Mouse (Mus musculus): ENCODE data around the gene Rab33b. TPM values are rescaled to one million over a fixed set of nuclear protein-coding genes. Genes with fewer than 3 reads are reported as not detected.
A peak's percentile ranks its signal among the peaks of the same experiment; 100 is the strongest.

Rab33b gene
- polyA plus RNA-seq, 1 experiment from 2014 or later: 4.4 TPM

DNA sequence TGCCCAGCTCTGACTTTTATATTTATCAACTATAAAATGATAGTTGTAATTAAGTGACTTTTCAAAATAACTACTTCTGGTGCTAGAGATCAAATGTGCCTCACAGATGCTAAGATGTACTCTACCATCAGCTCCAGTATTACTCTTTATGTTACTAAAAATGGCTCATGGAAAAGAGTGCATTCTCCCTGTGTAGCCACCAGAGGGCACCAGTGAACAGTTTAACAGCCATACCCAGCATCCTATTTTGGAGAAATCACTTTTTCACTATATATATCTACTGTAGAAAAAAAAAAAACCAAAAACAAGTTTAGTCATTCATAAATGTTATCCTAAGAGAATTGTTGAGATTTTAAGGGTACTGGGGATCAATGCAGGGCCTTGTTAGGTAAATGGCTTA, 2.7 kb upstream of the Rab33b start:
- ATAC-seq: no peak
- DNase-seq: peak; percentile 71
- no peaks in the 10 kb centered on the region for H3K36me3 ChIP-seq (replicated peaks; ENCODE audit: insufficient read depth, low read length)
- H3K9me3 ChIP-seq (ENCODE audit: low read length): no peaks in the 10 kb centered on the region
- no peak for TF ChIP-seq EP300 (IDR thresholded peaks at IDR 0.05; ENCODE audit: low read depth)
- peak; percentile 87 for TF ChIP-seq CTCF (IDR thresholded peaks at IDR 0.05; ENCODE audit: low read depth)
- no peak overlapping the region for H3K9ac ChIP-seq (replicated peaks)
- H3K27ac ChIP-seq (ENCODE audit: low read depth): no peak overlapping the region
- H3K27me3 ChIP-seq (ENCODE audit: insufficient read depth, low read length): no peaks in the 10 kb centered on the region
- peaks cover 26% of the 10 kb centered on the region for H3K4me1 ChIP-seq (ENCODE audit: insufficient read depth)
- H3K4me3 ChIP-seq (ENCODE audit: low read depth, low read length): no peak overlapping the region
- H3K4me2 ChIP-seq (ENCODE audit: low read depth, low read length): no peak overlapping the region

- Histone ChIP-seq H3K4me1 (ENCODE audit: insufficient read depth) (peaks cover 26% of the 10 kb centered on the region), H3K4me2 (ENCODE audit: low read depth, low read length) (no peak overlapping the region), H3K27me3 (ENCODE audit: insufficient read depth, low read length) (no peaks in the 10 kb centered on the region), H3K27ac (ENCODE audit: low read depth) (no peak overlapping the region), H3K9ac (replicated peaks) (no peak overlapping the region), H3K4me3 (ENCODE audit: low read depth, low read length) (no peak overlapping the region), H3K36me3 (replicated peaks; ENCODE audit: insufficient read depth, low read length) (no peaks in the 10 kb centered on the region), H3K9me3 (ENCODE audit: low read length) (no peaks in the 10 kb centered on the region)
- ATAC-seq (no peak), DNase-seq (no peak)
- 40% methylated on average over 3 of the region's 3 CpGs for WGBS (ENCODE audit: insufficient replicate concordance)
- TF ChIP-seq CTCF (IDR thresholded peaks at IDR 0.05; ENCODE audit: low read depth) (no peak), EP300 (IDR thresholded peaks at IDR 0.05; ENCODE audit: low read depth) (no peak)
Observed at GRCm38 (mm10) chr3:51481881-51482280, 1.8 kb upstream of the Rab33b start.

DNA sequence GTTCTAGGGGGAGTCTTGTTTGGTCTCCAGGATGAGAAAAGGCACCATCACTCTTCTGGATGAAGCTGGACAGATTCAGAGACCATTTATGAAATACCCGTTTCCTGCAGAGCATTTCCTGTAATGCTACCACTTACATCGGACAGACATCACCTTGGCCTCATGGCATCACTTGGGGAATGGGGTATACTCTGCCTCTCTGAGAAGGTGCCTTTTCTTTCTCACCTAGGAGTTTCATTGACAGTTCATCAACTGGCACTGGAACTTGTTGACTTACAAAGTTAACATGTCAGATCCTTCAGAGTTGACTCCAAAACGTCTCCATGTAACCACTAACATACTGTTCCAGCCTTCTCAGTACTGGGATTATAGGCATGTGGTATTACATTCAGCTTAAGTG, 939 bp upstream of the Rab33b start:
- WGBS (ENCODE audit: insufficient replicate concordance): 46% methylated on average over 3 of the region's 3 CpGs
- H3K36me3 ChIP-seq (replicated peaks; ENCODE audit: insufficient read depth, low read length): no peaks in the 10 kb centered on the region
- peaks cover 26% of the 10 kb centered on the region for H3K4me1 ChIP-seq (ENCODE audit: insufficient read depth)
- H3K27ac ChIP-seq (ENCODE audit: low read depth): peak overlapping the region; percentile 96; the same call in 1 of the 2 replicates
- no peak overlapping the region; the same call in 1 of the 2 replicates for H3K9ac ChIP-seq (replicated peaks)
- peak overlapping the region; percentile 73; the same call in 1 of the 2 replicates for H3K4me2 ChIP-seq (ENCODE audit: low read depth, low read length)
- H3K27me3 ChIP-seq (ENCODE audit: insufficient read depth, low read length): no peaks in the 10 kb centered on the region
- DNase-seq (no peak), ATAC-seq (no peak)
- no peak for TF ChIP-seq EP300 (IDR thresholded peaks at IDR 0.05; ENCODE audit: low read depth)
- TF ChIP-seq CTCF (IDR thresholded peaks at IDR 0.05; ENCODE audit: low read depth): no peak
- H3K4me3 ChIP-seq (ENCODE audit: low read depth, low read length): no peak overlapping the region
- H3K9me3 ChIP-seq (ENCODE audit: low read length): no peaks in the 10 kb centered on the region

- WGBS (ENCODE audit: insufficient replicate concordance): under 1% methylated on average over 33 of the region's 33 CpGs
- Histone ChIP-seq H3K4me1 (ENCODE audit: insufficient read depth) (peaks cover 26% of the 10 kb centered on the region), H3K36me3 (replicated peaks; ENCODE audit: insufficient read depth, low read length) (no peaks in the 10 kb centered on the region), H3K27me3 (ENCODE audit: insufficient read depth, low read length) (no peaks in the 10 kb centered on the region), H3K27ac (ENCODE audit: low read depth) (peak overlapping the region; percentile 96), H3K4me3 (ENCODE audit: low read depth, low read length) (peak overlapping the region; percentile 84), H3K4me2 (ENCODE audit: low read depth, low read length) (peak overlapping the region; percentile 73), H3K9me3 (ENCODE audit: low read length) (no peaks in the 10 kb centered on the region), H3K9ac (replicated peaks) (peak overlapping the region; percentile 78)
- no peak for DNase-seq
- ATAC-seq: peak; percentile 3; the same call in 1 of the 2 replicates
- TF ChIP-seq EP300 (IDR thresholded peaks at IDR 0.05; ENCODE audit: low read depth) (no peak), CTCF (IDR thresholded peaks at IDR 0.05; ENCODE audit: low read depth) (no peak)
Observed at GRCm38 (mm10) chr3:51484370-51484769, 650 bp downstream of the Rab33b start.

- no peaks in the 10 kb centered on the region for H3K9me3 ChIP-seq (ENCODE audit: low read length)
- no peak for ATAC-seq
- TF ChIP-seq CTCF (IDR thresholded peaks at IDR 0.05; ENCODE audit: low read depth): no peak
- no peak for TF ChIP-seq EP300 (IDR thresholded peaks at IDR 0.05; ENCODE audit: low read depth)
- H3K4me3 ChIP-seq (ENCODE audit: low read depth, low read length): peak overlapping the region; percentile 84; the same call in 1 of the 2 replicates
- H3K36me3 ChIP-seq (replicated peaks; ENCODE audit: insufficient read depth, low read length): no peaks in the 10 kb centered on the region
- WGBS (ENCODE audit: insufficient replicate concordance): 49% methylated on average over 4 of the region's 4 CpGs
- H3K9ac ChIP-seq (replicated peaks): peak overlapping the region; percentile 78
- DNase-seq: no peak
- H3K27ac ChIP-seq (ENCODE audit: low read depth): no peak overlapping the region
- peak overlapping the region; percentile 73 for H3K4me2 ChIP-seq (ENCODE audit: low read depth, low read length)
- peaks cover 26% of the 10 kb centered on the region for H3K4me1 ChIP-seq (ENCODE audit: insufficient read depth)
- no peaks in the 10 kb centered on the region for H3K27me3 ChIP-seq (ENCODE audit: insufficient read depth, low read length)
Observed at GRCm38 (mm10) chr3:51485347-51485746, 1.6 kb downstream of the Rab33b start.

- Histone ChIP-seq H3K4me1 (ENCODE audit: insufficient read depth) (peaks cover 26% of the 10 kb centered on the region), H3K4me2 (ENCODE audit: low read depth, low read length) (no peak overlapping the region), H3K27me3 (ENCODE audit: insufficient read depth, low read length) (no peaks in the 10 kb centered on the region), H3K9ac (replicated peaks) (no peak overlapping the region), H3K4me3 (ENCODE audit: low read depth, low read length) (no peak overlapping the region), H3K36me3 (replicated peaks; ENCODE audit: insufficient read depth, low read length) (no peaks in the 10 kb centered on the region), H3K9me3 (ENCODE audit: low read length) (no peaks in the 10 kb centered on the region), H3K27ac (ENCODE audit: low read depth) (no peak overlapping the region)
- 81% methylated on average over 4 of the region's 4 CpGs for WGBS (ENCODE audit: insufficient replicate concordance)
- ATAC-seq (no peak), DNase-seq (no peak)
- TF ChIP-seq CTCF (IDR thresholded peaks at IDR 0.05; ENCODE audit: low read depth) (no peak), EP300 (IDR thresholded peaks at IDR 0.05; ENCODE audit: low read depth) (no peak)
Observed at GRCm38 (mm10) chr3:51486491-51487195, 2.9 kb downstream of the Rab33b start.

Measured in liver, postnatal 0 days (tissue).